Mouse (Mus musculus) intestine, embryonic 16.5 days (tissue): ENCODE results near the gene Rbfox2. TPM values are rescaled to one million over a fixed set of nuclear protein-coding genes. Genes with fewer than 3 reads are reported as not detected.
"Not testable (repeated sequence)": the region's sequence is repeated elsewhere in the genome, so short reads cannot be mapped to it uniquely, and the experiment has no call there.

Source experiments
- ATAC-seq: fragments of 200-750 bp; cut with Nextera tagmentation; 2 replicates; pipeline ENCODE4 v1.8.0; 2017; ENCODE audit warnings: moderate TSS enrichment, moderate library complexity
- H3K27ac ChIP-seq: fragments of 300-500 bp; sonication (generic); 2 replicates; pipeline ENCODE4 v1.5.1; 2014; ENCODE audit warnings: mild to moderate bottlenecking, low read length
- H3K27me3 ChIP-seq: fragments of 300-500 bp; sonication (generic); replicated peaks from 2 replicates; pipeline ENCODE4 v1.6.1; 2014; ENCODE audit warnings: low read length, control low read depth, mixed read lengths; ENCODE audit not compliant: control insufficient read depth, insufficient read depth
- H3K36me3 ChIP-seq: fragments of 300-500 bp; sonication (generic); 2 replicates; pipeline ENCODE4 v1.6.1; 2014; ENCODE audit warnings: low read length, control low read depth; ENCODE audit not compliant: control insufficient read depth, insufficient read depth
- H3K4me1 ChIP-seq: fragments of 300-500 bp; sonication (generic); 2 replicates; pipeline ENCODE4 v1.6.1; 2014; ENCODE audit warnings: low read length, control low read depth, mixed read lengths; ENCODE audit not compliant: control insufficient read depth, insufficient read depth
- H3K4me2 ChIP-seq: fragments of 300-500 bp; sonication (generic); 2 replicates; pipeline ENCODE4 v1.6.1; 2014; ENCODE audit warnings: low read depth, low read length, control low read depth
- H3K4me3 ChIP-seq: fragments of 300-500 bp; sonication (generic); 2 replicates; pipeline ENCODE4 v1.5.1; 2014; ENCODE audit warnings: mild to moderate bottlenecking, low read length
- H3K9ac ChIP-seq: fragments of 300-500 bp; sonication (generic); 2 replicates; pipeline ENCODE4 v1.6.1; 2014; ENCODE audit warnings: low read depth, low read length
- H3K9me3 ChIP-seq: fragments of 300-500 bp; sonication (generic); 2 replicates; pipeline ENCODE4 v1.6.1; 2016; ENCODE audit warnings: low read length, control low read depth; ENCODE audit not compliant: control insufficient read depth
- WGBS: fragments of 180-500 bp; shearing (Covaris S2); extraction: QIAGEN DNeasy Blood & Tissue Kit; methylation state at CpG from one replicate; pipeline ENCODE4 v1.1.7; 2014; 5-methylcytosine and 5-hydroxymethylcytosine counted together
- polyA plus RNA-seq: library from polyadenylated mRNA; unstranded; fragments of >200 nt; fragmentation: Nextera tagmentation; extraction: Ambion mirVana; gene quantifications from 2 replicates; pipeline ENCODE4 v1.2.1, GENCODE M21; 2015

The Rbfox2 gene
- polyA plus RNA-seq, 1 experiment from 2014 or later, result 31.5 TPM

DNA sequence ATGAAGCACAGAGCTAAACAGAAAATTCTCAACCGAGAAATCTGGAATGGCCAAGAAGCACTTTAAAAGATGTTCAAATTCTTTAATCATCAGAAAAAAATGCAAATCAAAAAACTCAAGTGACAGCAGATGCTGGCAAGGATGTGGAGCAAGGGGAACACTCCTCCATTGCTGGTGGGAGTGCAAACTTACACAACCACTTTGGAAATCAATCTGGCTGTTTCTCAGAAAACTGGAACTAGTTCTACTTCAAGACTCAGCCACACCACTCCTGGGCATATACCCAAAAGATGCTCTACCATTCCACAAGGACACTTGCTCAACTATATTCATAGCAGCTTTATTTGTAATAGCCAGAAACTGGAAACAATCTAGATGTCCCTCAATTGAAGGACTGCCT, 37.3 kb downstream of the Rbfox2 start:
- H3K36me3 ChIP-seq, H3K9ac ChIP-seq, H3K27me3 ChIP-seq, H3K4me2 ChIP-seq, H3K9me3 ChIP-seq, H3K27ac ChIP-seq, H3K4me3 ChIP-seq, ATAC-seq: not testable (repeated sequence)
- H3K4me1 ChIP-seq, result peaks cover 28% of the 10 kb centered on the region
- 67% methylated on average over 1 of the region's 1 CpGs for WGBS

DNA sequence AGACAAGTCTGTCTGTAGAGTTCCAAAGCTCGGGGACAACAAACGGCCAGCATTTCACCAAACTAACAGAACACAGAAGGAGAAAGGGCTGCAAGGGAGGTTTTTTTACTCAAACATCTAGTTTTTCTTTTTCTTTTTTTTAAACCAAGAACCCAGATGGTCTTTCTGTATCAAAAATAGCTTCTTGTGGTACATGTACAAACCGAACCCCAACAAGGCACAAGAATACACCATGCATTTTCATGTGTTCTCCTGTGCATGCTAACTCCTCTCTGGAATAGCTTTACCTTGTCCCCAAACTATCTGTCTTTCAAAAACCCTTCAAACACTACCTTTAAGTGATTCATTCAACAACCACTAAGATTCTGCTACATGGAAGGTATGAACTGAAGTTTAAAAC, 38.4 kb downstream of the Rbfox2 start:
- H3K4me2 ChIP-seq, result no peak overlapping the region
- H3K27ac ChIP-seq, result peak overlapping the region; percentile 13; the same call in 1 of the 2 replicates
- WGBS, result 85% methylated on average over 3 of the region's 3 CpGs
- H3K36me3 ChIP-seq, result no peaks in the 10 kb centered on the region
- no peak for ATAC-seq
- H3K9me3 ChIP-seq, result no peaks in the 10 kb centered on the region
- H3K9ac ChIP-seq, result no peak overlapping the region
- H3K27me3 ChIP-seq, result no peaks in the 10 kb centered on the region
- H3K4me1 ChIP-seq, result peaks cover 31% of the 10 kb centered on the region
- no peak overlapping the region for H3K4me3 ChIP-seq

DNA sequence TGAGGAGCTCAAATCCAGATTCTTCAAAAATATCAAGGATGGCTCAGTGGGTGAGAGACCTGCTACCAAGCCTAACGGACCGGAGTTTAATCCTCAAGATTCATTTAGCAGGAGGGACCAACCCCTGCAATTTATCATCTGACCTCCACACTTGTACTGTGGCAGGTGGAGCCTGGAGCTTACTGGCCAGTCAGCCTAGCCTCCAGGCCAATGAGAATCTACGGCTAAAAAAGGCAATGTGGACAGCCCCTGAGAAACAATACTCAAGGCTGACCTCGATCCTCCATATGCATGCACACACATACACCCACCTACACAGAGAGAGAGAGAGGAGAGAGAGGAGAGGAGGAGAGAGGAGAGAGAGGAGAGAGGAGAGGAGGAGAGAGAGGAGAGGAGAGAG, 41.5 kb downstream of the Rbfox2 start:
- Histone ChIP-seq H3K27ac (no peak overlapping the region), H3K36me3 (0 out of 2 replicates have a peak, but pooled peaks cover 3% of the 10 kb centered on the region), H3K4me3 (no peak overlapping the region), H3K27me3 (no peaks in the 10 kb centered on the region), H3K9ac (no peak overlapping the region), H3K9me3 (no peaks in the 10 kb centered on the region), H3K4me2 (no peak overlapping the region), H3K4me1 (peaks cover 34% of the 10 kb centered on the region)
- WGBS, result 30% methylated on average over 4 of the region's 4 CpGs
- no peak for ATAC-seq

DNA sequence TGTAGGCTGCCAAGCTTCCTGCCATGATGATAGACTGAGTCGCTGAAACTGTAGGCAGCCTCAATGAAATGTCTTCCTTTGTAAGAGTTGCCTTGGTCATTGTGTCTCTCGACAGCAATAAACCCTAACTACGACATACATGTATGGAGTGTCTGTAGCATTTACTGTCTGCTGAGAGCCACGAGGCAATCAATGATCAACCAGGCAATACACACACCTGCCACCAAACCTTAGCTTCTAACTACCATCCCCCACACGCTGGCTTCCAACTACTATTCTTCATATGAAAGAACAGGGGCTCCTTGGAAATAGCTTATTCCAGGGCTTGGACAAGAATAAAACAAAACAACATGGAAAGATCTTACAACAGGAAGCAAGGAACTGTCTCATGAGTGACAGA, 42.5 kb downstream of the Rbfox2 start:
- H3K4me1 ChIP-seq, result peaks cover 34% of the 10 kb centered on the region
- H3K4me3 ChIP-seq, result no peak overlapping the region
- peak; percentile 85 for ATAC-seq
- H3K9me3 ChIP-seq, result no peaks in the 10 kb centered on the region
- peak overlapping the region; percentile 15; the same call in 1 of the 2 replicates for H3K4me2 ChIP-seq
- H3K36me3 ChIP-seq, result 0 out of 2 replicates have a peak, but pooled peaks cover 3% of the 10 kb centered on the region
- WGBS, result 75% methylated on average over 5 of the region's 5 CpGs
- H3K9ac ChIP-seq, result no peak overlapping the region
- peak overlapping the region; percentile 57; the same call in 1 of the 2 replicates for H3K27ac ChIP-seq
- H3K27me3 ChIP-seq, result no peaks in the 10 kb centered on the region

DNA sequence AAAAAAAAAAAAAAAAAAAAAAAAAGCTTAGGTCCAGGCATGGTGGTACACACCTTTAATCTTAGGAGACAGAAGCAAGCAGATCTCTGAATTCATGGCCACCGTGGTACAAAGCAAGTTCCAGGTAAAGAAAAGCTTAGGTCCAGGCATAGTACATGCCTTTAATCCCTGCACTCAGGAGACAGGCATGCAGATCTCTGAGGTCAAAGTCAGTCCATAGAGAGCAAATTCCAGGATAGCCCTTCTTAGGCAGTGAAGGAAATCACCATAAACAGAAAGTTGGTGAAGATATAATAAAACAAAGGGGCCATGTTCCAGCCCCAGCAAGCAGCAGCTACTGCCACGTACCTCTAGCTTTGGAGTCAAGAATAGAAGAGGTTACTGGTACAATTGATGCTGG, 44.0 kb downstream of the Rbfox2 start:
- H3K4me3 ChIP-seq, result no peak overlapping the region
- H3K4me2 ChIP-seq, result no peak overlapping the region
- 0 out of 2 replicates have a peak, but pooled peaks cover 3% of the 10 kb centered on the region for H3K36me3 ChIP-seq
- no peaks in the 10 kb centered on the region for H3K9me3 ChIP-seq
- no peaks in the 10 kb centered on the region for H3K27me3 ChIP-seq
- H3K9ac ChIP-seq, result no peak overlapping the region
- WGBS, result 73% methylated on average over 2 of the region's 2 CpGs
- H3K4me1 ChIP-seq, result peaks cover 34% of the 10 kb centered on the region
- peak overlapping the region; percentile 44 for H3K27ac ChIP-seq
- peak; percentile 65 for ATAC-seq

DNA sequence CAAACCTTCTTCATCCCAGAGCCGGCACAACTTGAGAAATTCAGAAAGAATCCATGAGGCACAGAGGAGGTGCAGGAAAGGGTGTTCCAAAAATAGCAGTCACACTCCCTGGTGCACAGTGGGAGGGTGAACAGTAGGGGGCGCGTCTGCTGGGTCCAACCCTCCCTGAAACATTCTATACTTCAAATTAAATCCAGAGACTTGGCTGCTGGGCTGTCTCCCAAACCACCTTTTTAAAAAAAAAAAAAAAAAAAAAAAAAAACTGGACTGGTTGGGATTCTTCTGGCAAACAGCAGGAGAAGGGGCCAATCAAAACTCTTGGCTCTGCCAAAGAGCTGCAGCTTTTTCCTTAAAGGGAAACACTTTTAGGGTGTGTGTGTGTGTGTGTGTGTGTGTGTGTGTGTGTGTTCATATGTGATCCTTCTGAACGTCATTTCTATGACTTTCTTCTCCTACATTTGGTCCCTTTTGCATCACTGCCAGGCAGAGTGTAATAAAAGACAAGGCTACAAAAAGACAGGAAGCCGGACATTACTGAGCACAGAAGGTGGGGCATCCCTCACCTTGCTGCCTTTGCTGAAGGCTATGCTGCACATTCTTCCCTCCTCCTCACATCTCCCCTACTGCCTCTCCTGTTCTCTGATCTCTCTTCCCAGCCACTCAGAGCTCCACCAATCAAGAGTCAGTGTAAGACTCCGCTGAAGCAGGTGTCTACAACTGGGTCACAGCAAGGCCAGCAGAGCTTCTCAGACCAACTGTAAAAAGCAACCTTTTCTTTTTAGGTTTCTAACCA, 49.2 kb downstream of the Rbfox2 start:
- ATAC-seq, result peak; percentile 61
- Histone ChIP-seq H3K36me3 (0 out of 2 replicates have a peak, but pooled peaks cover 3% of the 10 kb centered on the region), H3K27ac (no peak overlapping the region), H3K9ac (no peak overlapping the region), H3K9me3 (no peaks in the 10 kb centered on the region), H3K4me2 (no peak overlapping the region), H3K27me3 (no peaks in the 10 kb centered on the region), H3K4me1 (peaks cover 24% of the 10 kb centered on the region), H3K4me3 (no peak overlapping the region)
- 27% methylated on average over 6 of the region's 6 CpGs for WGBS

DNA sequence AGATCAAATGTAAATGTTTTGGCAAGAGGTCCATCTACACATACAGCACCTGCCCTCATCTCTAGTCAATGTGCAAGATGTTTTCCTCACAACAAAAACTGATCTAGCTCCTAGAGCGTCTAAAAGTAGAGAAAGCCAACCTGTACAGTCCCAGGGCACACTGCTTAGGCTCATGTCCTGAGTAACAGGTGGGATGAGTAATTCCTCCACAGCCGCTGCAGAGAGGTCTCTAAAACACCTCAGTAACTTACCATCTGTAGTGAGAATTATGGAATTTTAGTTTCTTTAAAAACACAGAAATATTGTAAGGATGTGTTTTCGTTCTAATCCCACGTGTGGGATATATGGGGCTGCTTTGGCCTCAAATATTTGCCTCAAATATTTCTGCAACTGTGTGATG, 50.0 kb downstream of the Rbfox2 start:
- Histone ChIP-seq H3K9me3 (no peaks in the 10 kb centered on the region), H3K4me3 (no peak overlapping the region), H3K9ac (no peak overlapping the region), H3K4me1 (peaks cover 24% of the 10 kb centered on the region), H3K27ac (no peak overlapping the region), H3K27me3 (no peaks in the 10 kb centered on the region), H3K36me3 (no peaks in the 10 kb centered on the region), H3K4me2 (no peak overlapping the region)
- no peak for ATAC-seq
- 83% methylated on average over 4 of the region's 4 CpGs for WGBS

DNA sequence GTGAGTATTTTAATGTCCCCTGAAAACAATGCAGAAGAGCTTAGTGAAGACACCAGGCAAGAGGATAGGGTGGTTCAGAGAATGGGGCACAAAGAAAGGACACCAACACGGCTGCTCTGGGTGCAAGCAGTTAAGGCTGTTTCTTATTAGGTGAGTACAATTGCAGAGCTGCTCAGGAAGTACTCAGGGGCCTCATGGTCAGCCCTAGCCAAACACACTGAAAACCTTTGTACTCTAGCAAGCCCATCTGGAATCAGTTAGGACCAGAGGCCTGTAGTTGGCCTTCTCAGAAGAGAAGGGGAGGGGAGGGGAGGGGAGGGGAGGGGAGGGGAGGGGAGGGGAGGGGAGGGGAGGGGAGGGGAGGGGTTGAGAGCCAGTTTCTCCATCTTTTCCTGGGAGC, 52.2 kb downstream of the Rbfox2 start:
- ATAC-seq, result peak; percentile 77
- Histone ChIP-seq H3K9ac (peak overlapping the region; percentile 7; the same call in 1 of the 2 replicates), H3K4me3 (no peak overlapping the region), H3K27me3 (no peaks in the 10 kb centered on the region), H3K4me2 (no peak overlapping the region), H3K4me1 (peaks cover 24% of the 10 kb centered on the region), H3K9me3 (no peaks in the 10 kb centered on the region), H3K36me3 (no peaks in the 10 kb centered on the region), H3K27ac (peak overlapping the region; percentile 77)
- 6% methylated on average over 1 of the region's 1 CpGs for WGBS

DNA sequence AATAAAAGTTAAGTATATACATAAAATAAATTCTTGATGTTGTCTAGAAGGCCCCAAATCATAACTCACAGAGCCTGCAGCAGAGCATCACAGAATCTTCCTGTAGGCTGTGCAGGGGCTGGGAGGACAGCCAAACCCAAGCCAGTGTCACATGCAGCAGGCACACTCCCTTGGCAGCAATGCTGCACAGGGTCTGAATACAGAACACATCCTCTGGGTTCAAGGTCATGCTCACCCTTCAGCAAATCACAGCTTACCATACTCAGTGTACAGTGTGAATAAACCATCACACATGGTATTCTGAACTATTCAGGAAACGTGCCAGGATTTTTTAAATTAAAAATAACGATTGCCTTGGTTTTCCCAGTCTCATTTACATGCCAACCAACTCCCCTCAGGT, 52.7 kb downstream of the Rbfox2 start:
- ATAC-seq, result peak; percentile 46; the same call in 1 of the 2 replicates
- WGBS, result 47% methylated on average over 2 of the region's 2 CpGs
- H3K9ac ChIP-seq, result peak overlapping the region; percentile 7; the same call in 1 of the 2 replicates
- H3K9me3 ChIP-seq, result no peaks in the 10 kb centered on the region
- no peak overlapping the region for H3K4me3 ChIP-seq
- H3K27me3 ChIP-seq, result no peaks in the 10 kb centered on the region
- no peaks in the 10 kb centered on the region for H3K36me3 ChIP-seq
- H3K4me2 ChIP-seq, result no peak overlapping the region
- peaks cover 24% of the 10 kb centered on the region for H3K4me1 ChIP-seq
- H3K27ac ChIP-seq, result peak overlapping the region; percentile 77
